Mouse (Mus musculus): ENCODE data around the gene Irf2bpl. TPM values are rescaled to one million over a fixed set of nuclear protein-coding genes. Genes with fewer than 3 reads are reported as not detected.

Irf2bpl gene
- total and polyA plus RNA-seq, 3 experiments = 6.9 to 8.0 TPM; not detected in 1

GRCm38 (mm10) chr12:86876116-86876515 is 8.5 kb downstream of the Irf2bpl start:
- Histone ChIP-seq H3K36me3 (ENCODE audit: control insufficient read depth in 1 of 2, insufficient read depth in 2 of 2, low read length in 2 of 2) (peaks cover 0 to 2% of the 10 kb centered on the region in 2 experiments; a peak in 1 of 4 replicates), H3K79me2 (ENCODE audit: control insufficient read depth, insufficient read depth, low read length, poor library complexity) (no peaks in the 10 kb centered on the region), H3K4me3 (ENCODE audit: control insufficient read depth in 1 of 2, insufficient read depth in 1 of 2, low read depth in 2 of 2, low read length in 2 of 2) (peak overlapping the region in 1 of 2 experiments; percentile 21; a peak in 1 of 4 replicates), H3K9ac (ENCODE audit: control insufficient read depth, low read depth, low read length, poor library complexity, severe bottlenecking) (no peak overlapping the region), H3K4me1 (ENCODE audit: control insufficient read depth in 1 of 2, insufficient read depth in 2 of 2, low read length in 2 of 2) (peaks cover 0 to 11% of the 10 kb centered on the region in 2 experiments; a peak in 3 of 4 replicates), H3K9me3 (replicated peaks; ENCODE audit: insufficient read depth, low read length) (no peaks in the 10 kb centered on the region), H3K27ac (ENCODE audit: control insufficient read depth, low read depth, low read length) (no peak overlapping the region), H3K27me3 (ENCODE audit: control insufficient read depth in 1 of 2, insufficient read depth in 2 of 2, low read length in 2 of 2) (no peaks in the 10 kb centered on the region)
- peak; percentile 59 for DNase-seq (ENCODE audit: low read depth, low spot score)
- TF ChIP-seq SIN3A (IDR thresholded peaks at IDR 0.05; ENCODE audit: low read length) = 0 out of 2 replicates have a peak, but pooled peaks have one; percentile 33
- no peak for TF ChIP-seq CTCF (IDR thresholded peaks at IDR 0.05 in 2 of 3, conservative IDR thresholded peaks at IDR 0.05 in 1 of 3; ENCODE audit: control insufficient read depth in 1 of 3, insufficient read depth in 1 of 3, low read depth in 2 of 3, low read length in 3 of 3, poor library complexity in 1 of 3, severe bottlenecking in 1 of 3)
- TF ChIP-seq MYB (IDR thresholded peaks at IDR 0.05; ENCODE audit: low read depth, low read length) = no peak
- peak; percentile 47; the same call in 1 of the 2 replicates for TF ChIP-seq GATA1 (IDR thresholded peaks at IDR 0.05; ENCODE audit: low read depth, low read length)
- TF ChIP-seq TBP (IDR thresholded peaks at IDR 0.05; ENCODE audit: low read depth, low read length) = no peak
- TF ChIP-seq ETS1 (IDR thresholded peaks at IDR 0.05; ENCODE audit: low read depth, low read length) = peak; percentile 24; the same call in 1 of the 2 replicates
- TF ChIP-seq MAFK (IDR thresholded peaks at IDR 0.05; ENCODE audit: borderline replicate concordance, low read depth, low read length) = no peak
- TF ChIP-seq EP300 (IDR thresholded peaks at IDR 0.05; ENCODE audit: low read depth in 1 of 2, low read length in 2 of 2) = peak; percentile 28 to 56; a peak in 3 of 4 replicates

GRCm38 (mm10) chr12:86872335-86873040 is 12.1 kb downstream of the Irf2bpl start:
- H3K36me3 ChIP-seq (ENCODE audit: control insufficient read depth in 1 of 2, insufficient read depth in 2 of 2, low read length in 2 of 2) = peaks cover 0 to 2% of the 10 kb centered on the region in 2 experiments; a peak in 1 of 4 replicates
- H3K4me1 ChIP-seq (ENCODE audit: control insufficient read depth in 1 of 2, insufficient read depth in 2 of 2, low read length in 2 of 2) = peaks cover 0 to 7% of the 10 kb centered on the region in 2 experiments; a peak in 3 of 4 replicates
- TF ChIP-seq USF1 (IDR thresholded peaks at IDR 0.05; ENCODE audit: low read depth, low read length) = peak; percentile 36; the same call in 1 of the 2 replicates
- no peak for TF ChIP-seq ELF1 (IDR thresholded peaks at IDR 0.05; ENCODE audit: low read depth, low read length)
- TF ChIP-seq RAD21 (IDR thresholded peaks at IDR 0.05; ENCODE audit: low read depth, low read length) = no peak
- H3K9me3 ChIP-seq (replicated peaks; ENCODE audit: insufficient read depth, low read length) = no peaks in the 10 kb centered on the region
- no peak for DNase-seq (ENCODE audit: low read depth, low spot score)
- no peak overlapping the region for H3K27ac ChIP-seq (ENCODE audit: control insufficient read depth, low read depth, low read length)
- H3K4me3 ChIP-seq (ENCODE audit: control insufficient read depth in 1 of 2, insufficient read depth in 1 of 2, low read depth in 2 of 2, low read length in 2 of 2) = no peak overlapping the region
- no peaks in the 10 kb centered on the region for H3K27me3 ChIP-seq (ENCODE audit: control insufficient read depth in 1 of 2, insufficient read depth in 2 of 2, low read length in 2 of 2)
- H3K9ac ChIP-seq (ENCODE audit: control insufficient read depth, low read depth, low read length, poor library complexity, severe bottlenecking) = no peak overlapping the region
- no peaks in the 10 kb centered on the region for H3K79me2 ChIP-seq (ENCODE audit: control insufficient read depth, insufficient read depth, low read length, poor library complexity)

GRCm38 (mm10) chr12:86871666-86872334 is 12.8 kb downstream of the Irf2bpl start:
- peaks cover 0 to 7% of the 10 kb centered on the region in 2 experiments; a peak in 3 of 4 replicates for H3K4me1 ChIP-seq (ENCODE audit: control insufficient read depth in 1 of 2, insufficient read depth in 2 of 2, low read length in 2 of 2)
- H3K27me3 ChIP-seq (ENCODE audit: control insufficient read depth in 1 of 2, insufficient read depth in 2 of 2, low read length in 2 of 2) = no peaks in the 10 kb centered on the region
- no peaks in the 10 kb centered on the region for H3K79me2 ChIP-seq (ENCODE audit: control insufficient read depth, insufficient read depth, low read length, poor library complexity)
- TF ChIP-seq JUND (IDR thresholded peaks at IDR 0.05; ENCODE audit: low read depth, low read length) = no peak
- no peak for TF ChIP-seq ETS1 (IDR thresholded peaks at IDR 0.05; ENCODE audit: low read depth, low read length)
- no peak for TF ChIP-seq NRF1 (IDR thresholded peaks at IDR 0.05; ENCODE audit: insufficient read depth, low read depth, low read length, poor library complexity, severe bottlenecking)
- TF ChIP-seq SIN3A (IDR thresholded peaks at IDR 0.05; ENCODE audit: low read length) = no peak
- no peak for TF ChIP-seq HCFC1 (IDR thresholded peaks at IDR 0.05; ENCODE audit: low read depth, low read length)
- no peak for TF ChIP-seq NELFE (IDR thresholded peaks at IDR 0.05; ENCODE audit: low read depth, low read length)
- no peak for TF ChIP-seq USF1 (IDR thresholded peaks at IDR 0.05; ENCODE audit: low read depth, low read length)
- TF ChIP-seq TCF12 (IDR thresholded peaks at IDR 0.05; ENCODE audit: low read depth, low read length) = no peak
- no peak for TF ChIP-seq KAT2A (conservative IDR thresholded peaks at IDR 0.05; ENCODE audit: low read depth, low read length)
- TF ChIP-seq ELF1 (IDR thresholded peaks at IDR 0.05; ENCODE audit: low read depth, low read length) = no peak
- no peak for TF ChIP-seq MEF2A (IDR thresholded peaks at IDR 0.05; ENCODE audit: extremely low read depth, insufficient replicate concordance, low read depth, low read length, poor library complexity, severe bottlenecking)
- H3K36me3 ChIP-seq (ENCODE audit: control insufficient read depth in 1 of 2, insufficient read depth in 2 of 2, low read length in 2 of 2) = peaks cover 0 to 2% of the 10 kb centered on the region in 2 experiments; a peak in 1 of 4 replicates
- H3K9ac ChIP-seq (ENCODE audit: control insufficient read depth, low read depth, low read length, poor library complexity, severe bottlenecking) = no peak overlapping the region
- no peak overlapping the region for H3K4me3 ChIP-seq (ENCODE audit: control insufficient read depth in 1 of 2, insufficient read depth in 1 of 2, low read depth in 2 of 2, low read length in 2 of 2)
- no peak overlapping the region for H3K27ac ChIP-seq (ENCODE audit: control insufficient read depth, low read depth, low read length)
- no peak for DNase-seq (ENCODE audit: low read depth, low spot score)
- no peaks in the 10 kb centered on the region for H3K9me3 ChIP-seq (replicated peaks; ENCODE audit: insufficient read depth, low read length)

Measured in MEL (cell line).